Mouse (Mus musculus) E14TG2a.4 (cell line): ENCODE measurements around the gene Prr5.

Source experiments
- CTCF ChIP-seq: conservative IDR thresholded peaks from 2 replicates; pipeline ENCODE4 v1.5.1; 2014; ENCODE audit warnings: low read length
- NANOG ChIP-seq: IDR thresholded peaks from 2 replicates; pipeline ENCODE4 v1.6.1; 2014; ENCODE audit warnings: borderline replicate concordance, low read length, mixed read lengths
- POU5F1 ChIP-seq: IDR thresholded peaks from 2 replicates; pipeline ENCODE4 v1.6.1; 2014; ENCODE audit warnings: low read length, borderline replicate concordance

- TF ChIP-seq CTCF: no peak
- TF ChIP-seq NANOG: no peak
- TF ChIP-seq POU5F1: no peak
Observed at GRCm38 (mm10) chr15:84732425-84732749, 63.0 kb downstream of the Prr5 start.
